Mouse (Mus musculus) gastrocnemius, postnatal 25 days (tissue): ENCODE measurements around the gene Unc5c. TPM values are rescaled to one million over a fixed set of nuclear protein-coding genes. Genes with fewer than 3 reads are reported as not detected.

Experiments used
- DNase-seq: peaks from one replicate; pipeline ENCODE4 v3.0.0; 2022
- total RNA-seq, 2 experiments: library from RNA; stranded (reverse); gene quantifications; 1 replicate in 1 of 2; 2 replicates in 1 of 2; pipeline ENCODE4 v1.2.3; 2021

Unc5c gene
- total RNA-seq, 2 experiments from 2014 or later: not detected

GRCm38 (mm10) chr3:141818615-141819312 is 353.7 kb downstream of the Unc5c start:
- no peak for DNase-seq

- DNase-seq: no peak
Observed at GRCm38 (mm10) chr3:141819331-141819941, 354.4 kb downstream of the Unc5c start.

GRCm38 (mm10) chr3:141828301-141828700 is 363.3 kb downstream of the Unc5c start:
- no peak for DNase-seq

GRCm38 (mm10) chr3:141831135-141831534 is 366.1 kb downstream of the Unc5c start:
- DNase-seq: no peak

- DNase-seq: no peak
Observed at GRCm38 (mm10) chr3:141838864-141839263, 373.8 kb downstream of the Unc5c start.

GRCm38 (mm10) chr3:141849206-141849605 is 384.2 kb downstream of the Unc5c start:
- no peak for DNase-seq

- no peak for DNase-seq
Observed at GRCm38 (mm10) chr3:141850141-141850540, 385.1 kb downstream of the Unc5c start.

GRCm38 (mm10) chr3:141854339-141854738 is 389.3 kb downstream of the Unc5c start:
- DNase-seq: no peak

GRCm38 (mm10) chr3:141857123-141857522 is 392.1 kb downstream of the Unc5c start:
- DNase-seq: no peak

- DNase-seq: no peak
Observed at GRCm38 (mm10) chr3:141862816-141863461, 397.9 kb downstream of the Unc5c start.

- no peak for DNase-seq
Observed at GRCm38 (mm10) chr3:141871805-141872204, 406.8 kb downstream of the Unc5c start.

GRCm38 (mm10) chr3:141872337-141873042 is 407.5 kb downstream of the Unc5c start:
- no peak for DNase-seq

GRCm38 (mm10) chr3:141882496-141882895 is 417.5 kb downstream of the Unc5c start:
- DNase-seq: no peak

- DNase-seq: no peak
Observed at GRCm38 (mm10) chr3:141884190-141884589, 419.2 kb downstream of the Unc5c start.
